ENCODE assay signal across 16 mouse cellular contexts in genomic region chr13:95940811-95941210, GRCm38 (mm10).
"Had no signal": no experiment of that assay in that cellular context is flagged by ENCODE, and none has a peak within 500 bp of the region (broad histone marks: within the 10 kb centered on the region; RNA-seq: fewer than 3 reads in every experiment).

No protein-coding gene starts in this region.

- H3K9ac ChIP-seq: kidney, embryonic 15.5 days; limb, embryonic 12.5 days; liver, embryonic 13.5 days; liver, postnatal 0 days; lung, embryonic 15.5 days; midbrain, embryonic 12.5 days; stomach, embryonic 15.5 days had no signal

- H3K27ac ChIP-seq: kidney, embryonic 15.5 days; limb, embryonic 12.5 days; liver, embryonic 13.5 days; lung, embryonic 15.5 days; macrophage; midbrain, embryonic 12.5 days; stomach, embryonic 15.5 days had no signal

- H3K4me3 ChIP-seq: kidney, embryonic 15.5 days; limb, embryonic 12.5 days; liver, embryonic 13.5 days; lung, embryonic 15.5 days; megakaryocyte, embryonic 14.5 days; midbrain, embryonic 12.5 days; stomach, embryonic 15.5 days had no signal

- H3K9me3 ChIP-seq: kidney, embryonic 15.5 days; limb, embryonic 12.5 days; liver, embryonic 13.5 days; lung, embryonic 15.5 days; megakaryocyte, embryonic 14.5 days; midbrain, embryonic 12.5 days; stomach, embryonic 15.5 days had no signal

- ATAC-seq: liver, postnatal 0 days had no signal

- H3K4me2 ChIP-seq: kidney, embryonic 15.5 days; limb, embryonic 12.5 days; liver, embryonic 13.5 days; lung, embryonic 15.5 days; midbrain, embryonic 12.5 days; stomach, embryonic 15.5 days had no signal

- H3K27me3 ChIP-seq: kidney, embryonic 15.5 days; limb, embryonic 12.5 days; liver, embryonic 13.5 days; lung, embryonic 15.5 days; midbrain, embryonic 12.5 days; stomach, embryonic 15.5 days had no signal

- DNase-seq: kidney, adult 2 months; kidney, postnatal 14 days; liver; liver, embryonic 13.5 days; liver, postnatal 0 days; lung, postnatal 14 days; right cerebral cortex, postnatal 14 days; thymus, adult 2 months; thymus, postnatal 36 days had no signal

- H3K36me3 ChIP-seq: kidney, embryonic 15.5 days; limb, embryonic 12.5 days; liver, embryonic 13.5 days; lung, embryonic 15.5 days; midbrain, embryonic 12.5 days; stomach, embryonic 15.5 days had no signal

- H3K4me1 ChIP-seq: kidney, embryonic 15.5 days; limb, embryonic 12.5 days; lung, embryonic 15.5 days; stomach, embryonic 15.5 days had no signal
